Mouse (Mus musculus) adrenal gland, postnatal 36 days (tissue): ENCODE measurements at regions not wholly inside any gene's neighbourhood (a gene's known extent, or its start where the extent isn't known, plus 50 kb on each side); places are given as distances from the start of the nearest gene placed in this dataset.
"Not testable (repeated sequence)": the region's sequence is repeated elsewhere in the genome, so short reads cannot be mapped to it uniquely, and the experiment has no call there.

ENCODE experiments used
- DNase-seq, 2 experiments: peaks; one replicate each; pipeline ENCODE4 v3.0.0; 2021; ENCODE audit warnings: mixed read lengths in 1 of 2

DNA sequence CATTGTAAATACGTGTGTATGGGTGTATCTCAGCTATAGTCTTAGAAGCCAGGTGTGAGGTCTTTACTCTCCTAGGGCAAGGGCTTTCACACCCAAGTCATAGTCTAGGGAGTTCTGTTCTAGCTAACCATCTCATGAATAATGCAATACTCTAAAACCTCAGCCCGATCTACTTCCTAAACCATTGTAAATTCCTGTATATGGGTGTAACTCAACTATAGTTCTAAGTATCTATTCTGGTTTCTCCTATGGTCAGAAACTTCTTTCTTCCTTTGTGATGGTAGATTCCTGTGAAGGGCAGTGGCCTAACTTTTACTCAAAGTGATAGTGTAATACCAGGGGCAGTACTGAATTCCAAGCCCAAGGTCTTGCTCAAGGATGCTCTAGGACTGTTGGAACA lies 58.7 kb upstream of the Srd5a3 start:
- not testable (repeated sequence) for DNase-seq

DNA sequence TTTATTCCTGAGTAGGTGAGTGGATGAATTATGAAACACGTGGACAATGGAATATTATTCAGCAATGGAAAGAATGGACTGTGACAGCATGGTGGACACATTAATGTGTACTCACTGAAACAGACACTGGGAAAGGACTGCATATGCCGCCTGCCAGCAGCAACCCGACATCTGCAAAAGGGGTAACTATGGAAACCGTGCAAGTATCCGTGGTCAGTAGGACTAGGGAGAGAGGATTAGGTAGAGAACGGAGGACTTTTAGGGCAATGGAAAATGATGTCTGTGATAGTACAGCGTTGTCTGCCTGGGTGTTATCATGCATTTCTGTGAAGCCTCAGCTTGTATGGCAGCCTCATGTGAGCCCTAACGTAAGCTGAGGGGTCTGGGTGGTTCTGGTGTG lies 59.6 kb upstream of the Srd5a3 start:
- no peak for DNase-seq

DNA sequence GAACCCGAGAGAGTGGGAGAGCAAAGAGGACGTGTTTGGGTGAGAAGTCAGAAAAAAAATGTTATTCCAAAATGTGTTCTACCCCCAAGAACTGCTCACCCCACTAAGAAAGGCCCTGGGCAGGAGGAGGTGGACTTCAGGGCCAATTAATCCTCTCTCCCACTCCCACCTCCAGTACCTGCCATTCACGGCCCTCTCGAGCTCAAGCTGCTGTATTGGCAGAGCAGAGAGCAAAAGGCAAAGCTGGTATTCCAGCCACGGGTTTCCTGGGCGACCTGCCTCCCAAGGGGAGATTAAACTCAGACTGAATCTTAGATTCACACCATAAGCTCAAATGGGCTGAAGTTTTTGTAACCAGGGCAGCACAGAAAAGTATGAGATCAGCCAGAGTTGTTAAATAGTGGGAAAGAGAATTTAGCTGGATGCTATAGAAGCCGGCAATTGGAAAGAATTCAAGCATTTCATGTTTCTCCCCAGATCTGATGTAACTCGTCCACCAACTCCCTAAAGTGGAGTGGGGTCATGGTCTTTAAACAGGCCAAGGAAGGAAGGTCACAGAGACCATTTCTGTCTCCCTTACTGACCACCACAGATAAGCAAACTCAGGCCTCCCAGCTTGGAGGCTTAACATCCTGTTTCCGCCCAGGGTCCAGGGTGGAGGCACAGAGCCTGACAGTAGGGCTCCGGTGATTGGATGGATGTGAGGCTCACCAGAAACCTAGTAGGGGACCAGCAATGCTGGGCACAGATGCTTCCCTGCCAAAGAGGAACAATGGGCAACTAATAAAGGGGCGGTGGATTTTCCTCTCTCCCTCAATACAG lies 60.7 kb upstream of the Srd5a3 start:
- peak; percentile 37 to 51 for DNase-seq

DNA sequence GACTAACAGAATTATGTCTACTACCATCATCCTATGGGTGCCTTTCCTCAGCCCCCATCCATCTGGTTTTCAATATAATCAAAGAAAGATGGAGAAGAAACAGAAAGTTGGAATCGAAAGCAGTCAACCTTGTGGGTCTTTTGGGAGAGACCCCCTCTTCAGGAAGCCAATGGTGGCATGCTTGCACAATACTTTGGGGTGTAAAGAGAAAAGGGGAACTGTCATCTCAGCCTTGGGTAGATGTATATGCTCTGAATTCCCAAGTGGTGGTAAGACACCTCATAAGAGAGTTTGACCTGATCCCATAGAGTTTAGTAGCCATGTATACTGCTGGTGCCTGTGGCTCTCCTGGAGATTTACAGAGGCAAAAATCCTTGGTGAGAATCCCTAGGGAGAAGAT lies 61.6 kb upstream of the Srd5a3 start:
- no peak for DNase-seq

DNA sequence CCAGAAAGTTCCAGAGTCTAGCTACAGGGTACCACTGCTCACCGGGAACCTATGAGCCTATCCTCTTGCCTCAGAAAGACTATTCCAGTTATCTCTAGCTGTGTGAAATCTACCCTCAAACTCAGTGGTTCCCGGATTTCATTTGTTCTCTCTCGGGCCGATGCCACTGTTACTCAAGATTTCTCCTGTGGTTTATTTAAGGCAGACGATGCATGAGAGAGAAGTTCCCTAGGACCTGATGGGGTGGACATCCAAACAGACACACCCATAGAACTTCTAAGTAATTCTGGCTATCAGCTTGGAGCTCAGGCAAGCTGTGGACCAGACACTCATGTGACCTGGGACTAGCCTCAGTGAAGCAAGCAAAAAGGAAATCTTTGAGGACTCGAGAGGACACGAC lies 63.8 kb upstream of the Srd5a3 start:
- DNase-seq, result no peak

DNA sequence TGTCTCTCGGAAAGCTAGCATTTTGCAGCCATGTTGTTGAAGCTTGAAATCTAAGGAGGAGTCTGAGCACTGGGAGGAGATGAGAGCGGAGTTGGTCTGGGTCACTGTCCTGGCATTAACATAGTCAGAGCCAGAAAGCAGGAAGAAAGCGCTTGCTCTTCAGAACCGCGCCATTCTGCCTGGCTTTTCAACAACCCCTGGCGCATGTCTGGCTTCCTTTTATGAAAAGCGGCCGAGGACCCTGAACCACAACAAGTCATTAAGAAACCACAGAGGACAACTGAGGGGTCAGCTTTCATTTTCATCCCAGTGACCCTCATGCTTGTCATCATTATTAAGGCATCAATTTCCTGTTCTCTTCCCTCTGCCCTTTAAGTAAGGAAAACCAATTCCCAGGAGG lies 64.7 kb upstream of the Srd5a3 start:
- peak in 1 of 2 experiments; percentile 11 for DNase-seq

DNA sequence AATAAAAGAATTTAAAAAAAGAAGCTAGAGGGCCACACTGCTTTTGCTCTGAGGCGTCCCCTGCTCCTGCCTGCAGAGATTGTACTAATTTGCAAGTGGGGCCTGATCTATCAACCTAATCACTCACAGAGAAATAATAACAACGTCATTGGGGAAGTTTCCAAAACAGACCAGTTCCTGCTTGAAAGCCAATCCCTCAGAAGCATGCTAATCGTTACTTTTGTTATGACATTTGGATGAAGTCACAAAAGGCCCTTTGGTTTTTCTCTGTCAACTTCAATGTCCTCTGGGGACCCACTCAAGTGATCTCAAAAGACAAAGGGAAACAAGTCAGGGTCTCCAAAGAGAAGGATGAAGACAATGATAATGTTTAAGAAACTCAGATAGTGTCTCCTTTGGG lies 72.2 kb upstream of the Srd5a3 start:
- DNase-seq, result no peak

DNA sequence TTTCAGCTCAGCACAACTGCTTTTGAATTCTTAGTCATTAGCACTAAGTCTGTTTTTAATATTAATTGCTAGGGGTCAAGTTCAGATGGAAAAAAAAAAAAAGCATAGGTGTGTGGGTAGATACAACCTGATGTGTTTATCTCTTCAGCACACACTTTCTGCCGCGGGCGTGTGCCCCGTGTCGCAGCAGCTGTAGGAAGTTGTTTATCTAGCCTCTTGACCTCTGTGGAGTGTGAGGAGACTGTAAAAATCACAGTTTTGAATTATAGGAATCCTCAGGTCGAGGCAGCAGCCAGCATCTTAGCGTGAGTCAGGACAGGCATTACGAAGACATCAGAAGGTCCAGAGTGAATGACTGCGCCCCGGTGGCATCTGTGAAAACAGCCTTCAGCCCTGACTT lies 72.8 kb upstream of the Srd5a3 start:
- DNase-seq, result no peak

DNA sequence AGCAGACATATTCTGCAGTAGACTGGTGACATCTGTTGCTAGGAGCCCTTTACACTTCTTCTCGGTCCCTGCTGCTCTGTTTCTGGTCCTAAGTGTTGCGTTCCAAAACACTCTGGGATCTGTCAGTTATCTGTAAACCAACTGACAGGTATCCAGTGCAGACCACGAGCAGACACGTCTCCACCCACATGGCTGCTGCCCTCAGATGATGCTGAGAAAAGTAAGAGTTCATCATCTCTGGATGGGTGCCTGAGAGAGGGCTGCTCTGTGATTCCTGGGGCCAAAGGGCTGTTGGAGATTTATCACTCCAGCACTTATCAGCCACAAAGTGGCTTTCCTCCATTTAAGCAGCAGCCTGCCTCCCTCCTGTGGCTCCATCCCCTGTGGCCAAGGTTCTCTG lies 74.3 kb upstream of the Srd5a3 start:
- no peak for DNase-seq

DNA sequence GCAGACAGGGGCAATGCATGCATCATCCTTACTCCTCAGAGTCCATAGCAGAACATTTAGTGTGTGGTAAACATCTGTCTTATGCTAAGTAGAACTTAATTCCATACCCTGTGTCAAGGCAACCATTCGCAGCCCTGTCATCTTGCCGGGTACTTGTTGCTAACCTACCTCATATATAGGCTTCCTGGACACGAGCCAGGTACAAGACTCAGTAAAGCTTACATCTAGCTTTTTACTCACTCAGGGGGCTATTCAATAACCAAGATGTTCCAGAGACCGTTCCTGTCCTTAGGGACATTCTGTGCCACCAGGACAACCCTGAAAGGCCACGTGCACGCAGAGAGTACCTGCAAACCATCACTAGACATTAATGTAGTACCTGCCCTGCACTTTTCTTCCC lies 74.8 kb upstream of the Srd5a3 start:
- no peak for DNase-seq

DNA sequence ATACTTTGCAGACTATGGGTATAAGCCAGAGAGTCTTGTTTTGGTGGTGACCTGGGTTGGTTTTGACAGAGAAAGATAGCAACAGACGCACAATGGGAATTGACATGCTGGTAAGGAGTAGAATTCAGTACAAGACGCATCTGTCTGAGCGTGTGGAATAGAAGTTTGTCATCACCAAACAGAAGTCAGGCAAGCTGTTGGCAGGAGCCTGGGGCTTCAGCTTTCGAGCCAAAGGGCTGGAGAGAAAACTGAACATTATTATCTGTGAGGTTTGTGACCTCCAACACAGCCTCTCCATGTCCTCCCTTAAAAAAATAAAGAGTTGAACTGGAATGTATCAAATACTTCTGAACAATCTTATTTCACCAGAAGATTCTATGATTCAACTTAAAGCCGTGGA lies 75.4 kb upstream of the Srd5a3 start:
- no peak for DNase-seq

DNA sequence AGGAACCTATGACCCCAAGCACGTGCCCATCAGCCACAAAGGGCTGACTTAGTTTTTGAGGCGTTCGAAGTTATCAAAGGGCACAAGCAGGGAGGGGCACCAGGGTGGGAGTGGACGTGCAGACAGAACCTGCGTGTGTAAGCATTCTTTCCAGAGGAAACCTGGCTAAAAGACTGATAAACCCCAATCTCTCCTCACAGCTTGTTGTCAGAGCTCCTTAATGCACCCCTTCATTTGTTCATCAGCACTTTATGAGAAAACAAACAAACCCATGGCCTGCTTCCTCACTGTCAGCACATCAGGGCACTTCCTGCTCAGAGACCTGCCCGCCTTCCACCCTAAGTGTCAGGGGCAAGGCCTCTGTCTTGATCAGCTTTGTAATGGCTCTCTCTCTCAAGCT lies 76.6 kb upstream of the Srd5a3 start:
- no peak for DNase-seq

DNA sequence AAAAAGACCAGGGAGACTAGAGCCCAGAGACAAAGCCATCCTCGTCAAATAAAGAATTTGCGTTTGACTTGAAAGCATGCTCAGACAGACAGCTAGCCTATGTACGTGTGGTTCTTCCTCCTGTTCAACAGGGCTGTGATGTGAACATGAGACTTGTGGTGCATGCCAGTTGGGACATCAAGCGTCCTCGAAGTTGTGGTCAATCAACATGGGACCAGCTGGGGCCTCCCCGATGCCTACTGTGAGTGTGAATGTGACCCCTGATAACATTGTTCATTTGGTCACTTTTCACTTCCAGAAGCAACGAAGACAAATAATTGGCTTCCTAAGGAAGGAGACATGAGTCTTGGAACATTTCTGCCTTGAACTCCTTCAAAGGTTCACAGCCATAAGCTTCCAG lies 79.8 kb upstream of the Kdr start:
- no peak for DNase-seq

DNA sequence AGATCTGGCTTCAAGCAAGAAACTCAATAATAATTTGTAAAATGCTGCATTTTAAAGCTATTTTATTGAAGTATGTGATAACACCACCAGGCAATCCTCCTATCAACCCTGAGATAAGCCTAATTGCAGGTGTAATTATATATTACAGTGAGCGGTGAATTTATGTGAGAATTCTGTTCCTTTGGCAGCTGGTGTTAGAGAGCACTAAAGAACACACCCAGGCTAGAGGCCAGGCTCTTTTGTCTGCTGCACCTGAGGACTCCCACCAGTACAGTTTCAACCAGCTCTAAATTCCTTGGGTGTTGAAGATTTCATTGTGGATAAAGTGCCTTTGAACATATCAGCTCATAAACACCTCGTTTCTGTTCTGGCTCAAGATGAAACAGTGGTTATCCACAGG lies 77.6 kb upstream of the Kdr start:
- DNase-seq, result no peak

DNA sequence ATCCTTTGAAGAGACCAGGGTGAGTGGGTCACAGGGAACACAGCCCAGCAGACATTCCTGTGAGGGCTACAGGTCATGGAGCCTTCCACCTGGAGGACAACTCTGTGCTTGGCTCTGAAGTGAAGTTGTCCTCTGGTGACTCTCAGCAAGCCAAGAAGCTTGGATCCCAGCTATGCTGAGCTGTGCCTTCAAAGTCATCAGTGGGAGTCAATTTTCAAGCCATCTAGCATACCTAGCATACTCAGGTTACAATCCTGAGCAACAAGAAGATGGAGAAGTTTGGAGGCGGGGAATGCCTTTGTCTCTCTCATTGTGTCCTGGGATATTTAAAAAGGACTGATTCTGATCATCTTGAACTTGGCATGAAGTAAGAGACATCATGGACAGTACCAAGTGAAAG lies 74.5 kb upstream of the Kdr start:
- DNase-seq, result no peak

DNA sequence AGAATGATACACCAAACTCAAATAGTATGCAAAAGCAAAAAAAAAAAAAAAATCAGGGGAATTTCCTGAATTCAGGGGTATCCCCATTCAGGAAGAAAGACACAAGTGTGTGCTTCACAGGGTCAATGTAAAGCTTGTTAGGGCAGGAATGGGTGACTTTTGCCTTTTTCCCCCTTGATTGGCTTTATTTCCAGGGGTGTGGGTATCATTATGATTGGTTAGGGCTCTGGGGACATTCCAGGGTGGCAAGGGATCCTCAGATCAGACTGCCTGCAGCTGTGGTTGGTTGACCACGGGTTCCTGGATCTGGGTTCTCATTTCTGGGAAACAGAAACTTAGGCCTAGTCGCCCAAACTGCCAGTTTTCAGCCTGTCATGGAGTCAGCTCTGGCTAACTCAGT lies 73.4 kb upstream of the Kdr start:
- no peak for DNase-seq

DNA sequence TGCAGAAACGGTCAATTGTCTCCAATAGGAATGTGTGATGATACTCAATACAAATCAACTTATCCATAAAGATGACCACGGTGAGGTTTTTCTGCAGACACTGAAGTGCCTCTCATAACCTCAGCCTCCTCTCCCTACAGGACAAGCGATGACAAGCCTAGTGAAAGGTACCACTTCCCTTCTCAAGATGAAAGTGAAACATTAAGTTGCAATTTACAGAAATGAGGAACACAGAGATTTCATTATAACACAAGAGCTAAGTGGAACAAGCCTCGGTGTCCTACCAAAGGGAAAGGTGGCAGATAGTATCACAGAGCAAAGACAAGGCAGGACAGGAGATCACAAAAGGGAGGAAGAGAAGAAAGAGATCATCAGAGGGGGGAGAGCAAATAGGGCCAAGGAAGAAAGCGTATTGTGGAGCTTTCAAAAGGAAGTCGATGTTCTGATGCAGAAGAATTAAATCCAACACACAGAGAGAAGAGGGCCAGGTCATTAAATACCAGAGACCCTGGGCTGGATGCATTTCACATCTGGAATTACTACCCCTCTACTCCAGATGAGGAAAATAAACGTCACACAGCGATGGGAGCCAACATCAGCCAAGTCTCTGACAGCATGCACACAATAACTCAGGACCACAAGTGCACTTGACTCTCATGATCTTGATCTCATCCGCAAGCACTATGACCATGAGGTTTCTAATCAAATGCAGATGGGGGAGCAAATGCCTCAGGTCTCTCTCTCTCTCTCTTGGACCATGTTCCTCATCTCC lies 70.0 kb upstream of the Kdr start:
- no peak for DNase-seq

DNA sequence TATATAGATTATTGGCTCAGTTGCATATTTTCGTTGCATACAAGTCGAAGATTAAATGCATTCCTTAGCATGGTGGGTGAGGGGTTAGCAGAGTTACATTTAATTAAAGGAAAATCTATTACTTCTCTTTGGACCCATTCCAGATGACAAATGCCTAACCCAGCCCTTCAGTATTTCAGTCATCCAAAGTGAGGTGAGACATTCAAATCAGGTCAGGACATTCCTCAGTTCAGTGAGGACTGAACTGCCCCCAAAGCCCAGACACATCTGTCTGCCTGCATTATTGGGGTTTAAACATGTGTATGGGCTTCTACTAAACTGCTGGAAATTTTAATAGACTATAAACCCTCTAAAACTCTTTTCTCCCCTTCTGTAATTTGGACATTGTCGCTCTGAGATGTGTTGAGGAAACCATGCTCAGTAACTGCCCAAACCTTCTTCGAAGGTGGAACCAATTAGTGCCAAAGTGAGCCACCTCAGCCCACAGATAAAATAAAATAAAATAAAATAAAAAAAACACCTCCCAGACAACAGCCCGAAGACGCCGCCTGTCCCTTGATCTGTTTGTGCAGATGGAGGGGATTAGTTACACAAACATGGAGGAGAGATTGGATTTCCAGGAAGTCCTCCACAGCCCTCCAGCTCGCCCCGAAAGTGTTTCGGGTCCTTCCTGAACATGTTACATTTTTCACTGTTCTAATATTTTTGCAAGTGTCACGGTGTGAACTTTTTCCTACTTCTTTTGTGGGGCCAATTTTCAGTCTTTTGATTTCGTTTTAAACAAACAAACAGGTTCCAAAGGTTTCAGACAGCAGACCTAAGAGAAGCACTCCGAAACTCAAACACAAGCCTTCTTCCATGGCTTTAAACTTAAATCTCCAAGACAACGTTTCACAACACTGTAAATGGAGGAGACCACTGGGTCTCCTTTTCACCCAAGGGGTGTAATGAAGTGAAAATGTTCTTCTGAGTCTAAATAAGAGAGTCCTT lies 65.6 kb upstream of the Kdr start:
- DNase-seq, result no peak

DNA sequence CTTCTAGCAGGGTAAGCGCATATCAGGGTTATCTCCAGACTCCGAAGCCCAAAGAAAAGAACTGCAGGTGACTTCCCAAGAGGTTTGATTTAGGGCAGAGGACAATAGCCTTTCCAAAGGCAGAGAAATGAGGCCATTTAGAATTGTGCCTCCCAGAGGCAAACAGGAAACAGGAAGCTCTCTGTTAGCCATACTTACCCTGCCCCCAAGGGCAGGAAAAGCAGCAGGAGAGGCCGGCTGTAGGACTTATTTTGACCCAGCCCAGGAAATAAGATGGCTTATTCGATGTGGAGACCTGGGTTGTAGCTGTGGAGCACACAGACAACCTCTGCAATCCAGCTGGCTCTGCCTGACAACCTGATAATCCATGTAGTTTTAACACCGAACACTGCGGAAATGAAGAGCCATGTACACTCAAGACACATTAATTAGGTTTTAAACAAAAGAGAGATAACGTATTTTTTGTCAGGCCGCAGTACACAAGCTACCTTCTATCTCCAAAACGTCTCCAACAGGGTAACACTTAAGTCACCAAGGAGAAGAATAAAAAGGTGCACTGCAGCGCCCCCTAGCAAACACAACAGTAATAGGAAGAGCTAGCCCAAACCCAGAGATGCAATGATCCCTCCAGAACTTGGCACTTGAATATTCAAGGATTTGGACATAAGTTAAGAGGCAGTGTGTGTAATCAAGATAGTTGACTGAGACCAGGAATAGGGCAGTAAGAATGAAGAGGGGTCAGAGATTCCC lies 62.4 kb upstream of the Kdr start:
- peak; percentile 24 to 51 for DNase-seq

DNA sequence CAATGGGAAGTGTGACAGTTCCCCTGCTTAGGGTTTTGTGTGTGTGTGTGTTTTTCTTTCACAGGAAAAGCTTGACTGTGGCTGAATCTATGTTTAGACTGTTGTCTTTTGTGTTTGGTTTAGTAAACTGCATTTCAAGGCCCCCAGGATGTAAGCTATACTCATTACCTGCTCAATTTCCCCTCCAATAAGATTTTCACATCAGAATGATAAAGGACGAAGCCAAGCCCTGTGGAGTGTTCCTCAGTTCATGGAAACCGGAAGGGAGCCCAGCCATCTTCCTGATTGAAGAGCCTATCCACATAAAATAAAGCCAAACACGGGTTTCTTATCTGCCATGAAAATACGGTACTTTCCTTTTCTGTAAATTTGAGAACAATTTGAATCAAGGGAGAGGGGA lies 50.5 kb upstream of the Kdr start:
- no peak for DNase-seq
